Mouse (Mus musculus): Measurements from ENCODE around the gene Scmh1.

DNA sequence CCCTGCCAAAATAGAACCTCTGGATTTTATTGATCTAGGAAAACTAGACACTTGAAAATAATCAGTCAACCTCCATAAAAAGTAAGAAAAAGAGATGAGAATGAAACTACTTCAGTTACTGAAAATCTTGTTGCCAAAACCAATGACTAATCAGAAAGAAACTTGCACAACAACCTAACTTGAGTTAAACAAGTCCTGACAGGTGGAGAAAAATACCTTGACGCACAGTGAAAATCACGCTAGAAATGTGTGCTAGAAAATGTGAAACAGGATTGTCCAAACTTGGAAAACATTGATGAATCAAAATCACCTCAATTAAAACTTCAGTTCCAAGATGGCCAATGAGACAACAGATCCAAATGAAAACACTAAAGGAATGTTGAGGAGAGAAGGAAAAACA, 67.9 kb downstream of the Scmh1 start:
- no peak for TF ChIP-seq CTCF (IDR thresholded peaks at IDR 0.05; ENCODE audit: low read depth)
- no peak for TF ChIP-seq EP300 (optimal IDR thresholded peaks at IDR 0.05)
